In the genomic region with DNA sequence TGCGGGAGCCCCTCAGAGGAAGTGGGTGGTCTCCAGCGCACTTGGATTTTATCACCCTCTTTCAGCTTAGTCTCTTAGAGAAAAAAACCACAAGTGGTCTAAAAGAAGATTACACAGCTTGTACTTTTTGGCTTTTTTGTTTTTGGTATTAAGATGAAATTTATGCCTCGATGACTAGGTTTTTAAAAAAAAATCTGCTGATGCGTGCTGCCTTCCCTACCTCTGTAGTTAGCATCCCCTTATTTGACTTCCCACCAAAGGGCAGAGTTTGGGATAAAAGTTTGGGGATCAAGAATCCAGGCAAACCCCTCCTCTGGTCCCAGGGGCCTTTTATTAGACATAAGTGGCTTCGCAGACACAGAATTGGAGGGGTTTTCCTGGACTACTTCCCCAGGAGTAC, we compare ENCODE assay signal across 27 mouse cellular contexts. TPM values are rescaled to one million over a fixed set of nuclear protein-coding genes. Genes with fewer than 3 reads are reported as not detected.
DNase-seq lines count a peak whose midpoint lies in the region; ATAC-seq and TF ChIP-seq lines count a peak whose summit lies in the region.
"Had no signal": no experiment of that assay in that cellular context is flagged by ENCODE, and none has a peak within 500 bp of the region (broad histone marks: within the 10 kb centered on the region; RNA-seq: fewer than 3 reads in every experiment).

No protein-coding gene starts in this region.

- H3K27ac ChIP-seq in hindbrain, embryonic 15.5 days (replicated peaks): no peak overlapping the region
- no peak overlapping the region for H3K27ac ChIP-seq in hindbrain, embryonic 11.5 days (ENCODE audit: low read depth, low read length)
- H3K27ac ChIP-seq in testis, adult 2 months (ENCODE audit: control insufficient read depth, insufficient read depth, low read depth, low read length): peak overlapping the region; percentile 33; the same call in 1 of the 2 replicates
- peak overlapping the region; percentile 22; the same call in 1 of the 2 replicates for H3K27ac ChIP-seq in liver, embryonic 15.5 days (replicated peaks)
- H3K27ac ChIP-seq in stomach, embryonic 16.5 days (ENCODE audit: low read length): no peak overlapping the region
- H3K27ac ChIP-seq: heart, embryonic 13.5 days; kidney, postnatal 0 days; lung, embryonic 15.5 days; macrophage; midbrain, embryonic 15.5 days had no signal

- no peaks in the 10 kb centered on the region for H3K9me3 ChIP-seq in hindbrain, embryonic 15.5 days
- no peaks in the 10 kb centered on the region for H3K9me3 ChIP-seq in hindbrain, embryonic 11.5 days (ENCODE audit: control insufficient read depth, low read length)
- no peaks in the 10 kb centered on the region for H3K9me3 ChIP-seq in liver, embryonic 15.5 days (replicated peaks)
- H3K9me3 ChIP-seq in stomach, embryonic 16.5 days (replicated peaks; ENCODE audit: control insufficient read depth, low read length): no peaks in the 10 kb centered on the region
- H3K9me3 ChIP-seq: heart, embryonic 13.5 days; lung, embryonic 15.5 days; midbrain, embryonic 15.5 days had no signal

- 93% methylated on average over 5 of the region's 5 CpGs for WGBS in hindbrain, embryonic 15.5 days
- WGBS in hindbrain, embryonic 11.5 days: 89% methylated on average over 5 of the region's 5 CpGs
- 15% methylated on average over 5 of the region's 5 CpGs for WGBS in liver, embryonic 15.5 days (ENCODE audit: insufficient replicate concordance)
- 83% methylated on average over 5 of the region's 5 CpGs for WGBS in stomach, embryonic 16.5 days

- peak overlapping the region; percentile 88; the same call in 1 of the 2 replicates for H3K4me2 ChIP-seq in hindbrain, embryonic 15.5 days
- H3K4me2 ChIP-seq in hindbrain, embryonic 11.5 days (replicated peaks; ENCODE audit: low read depth, low read length): no peak overlapping the region
- H3K4me2 ChIP-seq in liver, embryonic 15.5 days: peak overlapping the region; percentile 94
- H3K4me2 ChIP-seq in stomach, embryonic 16.5 days (ENCODE audit: low read depth, low read length): peak overlapping the region; percentile 11; the same call in 1 of the 2 replicates

- H3K4me1 ChIP-seq in hindbrain, embryonic 15.5 days (replicated peaks): peaks cover 30% of the 10 kb centered on the region
- H3K4me1 ChIP-seq in hindbrain, embryonic 11.5 days (replicated peaks; ENCODE audit: control insufficient read depth, insufficient read depth, low read length): peaks cover 5% of the 10 kb centered on the region; the same call in 1 of the 2 replicates
- peaks cover 19% of the 10 kb centered on the region for H3K4me1 ChIP-seq in testis, adult 2 months (ENCODE audit: control insufficient read depth, insufficient read depth, low read length)
- peaks cover 77% of the 10 kb centered on the region for H3K4me1 ChIP-seq in liver, embryonic 15.5 days (replicated peaks)
- peaks cover 15% of the 10 kb centered on the region; the same call in 1 of the 2 replicates for H3K4me1 ChIP-seq in stomach, embryonic 16.5 days (ENCODE audit: control insufficient read depth, insufficient read depth, low read length)

- no peaks in the 10 kb centered on the region for H3K27me3 ChIP-seq in hindbrain, embryonic 15.5 days
- peaks cover 3% of the 10 kb centered on the region; the same call in 1 of the 2 replicates for H3K27me3 ChIP-seq in hindbrain, embryonic 11.5 days (ENCODE audit: control insufficient read depth, insufficient read depth, low read length)
- no peaks in the 10 kb centered on the region for H3K27me3 ChIP-seq in testis, adult 2 months (ENCODE audit: control insufficient read depth, insufficient read depth, low read length)
- H3K27me3 ChIP-seq in liver, embryonic 15.5 days: peaks cover 35% of the 10 kb centered on the region
- H3K27me3 ChIP-seq in stomach, embryonic 16.5 days (ENCODE audit: control insufficient read depth, insufficient read depth, low read length): 0 out of 2 replicates have a peak, but pooled peaks cover 3% of the 10 kb centered on the region
- H3K27me3 ChIP-seq: midbrain, embryonic 15.5 days had no signal

- H3K4me3 ChIP-seq in hindbrain, embryonic 15.5 days: no peak overlapping the region
- H3K4me3 ChIP-seq in hindbrain, embryonic 11.5 days (ENCODE audit: low read depth, low read length): no peak overlapping the region
- no peak overlapping the region for H3K4me3 ChIP-seq in testis, adult 2 months (ENCODE audit: control insufficient read depth, low read depth, low read length)
- H3K4me3 ChIP-seq in liver, embryonic 15.5 days (replicated peaks): peak overlapping the region; percentile 7; the same call in 1 of the 2 replicates
- no peak overlapping the region for H3K4me3 ChIP-seq in stomach, embryonic 16.5 days (replicated peaks; ENCODE audit: low read length)
- H3K4me3 ChIP-seq: erythroblast, embryonic 14.5 days; heart, embryonic 13.5 days; lung, embryonic 15.5 days; midbrain, embryonic 15.5 days had no signal

- no peaks in the 10 kb centered on the region for H3K36me3 ChIP-seq in hindbrain, embryonic 15.5 days
- H3K36me3 ChIP-seq in hindbrain, embryonic 11.5 days (ENCODE audit: control insufficient read depth, insufficient read depth, low read length): no peaks in the 10 kb centered on the region
- no peaks in the 10 kb centered on the region for H3K36me3 ChIP-seq in testis, adult 2 months (ENCODE audit: control insufficient read depth, insufficient read depth, low read length)
- no peaks in the 10 kb centered on the region for H3K36me3 ChIP-seq in liver, embryonic 15.5 days (replicated peaks)
- no peaks in the 10 kb centered on the region for H3K36me3 ChIP-seq in stomach, embryonic 16.5 days (ENCODE audit: control insufficient read depth, insufficient read depth, low read length)
- H3K36me3 ChIP-seq: heart, embryonic 13.5 days; lung, embryonic 15.5 days; midbrain, embryonic 15.5 days had no signal

- H3K9ac ChIP-seq in hindbrain, embryonic 15.5 days: no peak overlapping the region
- no peak overlapping the region for H3K9ac ChIP-seq in hindbrain, embryonic 11.5 days (ENCODE audit: low read depth, low read length)
- H3K9ac ChIP-seq in liver, embryonic 15.5 days: no peak overlapping the region
- H3K9ac ChIP-seq in stomach, embryonic 16.5 days (ENCODE audit: low read length): no peak overlapping the region
- H3K9ac ChIP-seq: heart, embryonic 13.5 days; lung, embryonic 15.5 days; midbrain, embryonic 15.5 days had no signal

- no peak for TF ChIP-seq POLR2A in testis, adult 2 months (IDR thresholded peaks at IDR 0.05; ENCODE audit: control insufficient read depth, low read depth, low read length)

- DNase-seq in hindbrain, embryonic 11.5 days (ENCODE audit: low spot score): no peak
- DNase-seq in testis, postnatal 10 days (ENCODE audit: low spot score): no peak
- DNase-seq in spleen, postnatal 14 days (ENCODE audit: low spot score in 2 of 2): no peak
- no peak for DNase-seq in cerebellum, postnatal 25 days
- DNase-seq: adrenal gland, postnatal 25 days; cerebellum, adult 18-20 months; cerebellum, postnatal 10 days; gastrocnemius, postnatal 10 days; heart, postnatal 10 days; kidney, adult 8-10 months; kidney, postnatal 4 days; layer of hippocampus, postnatal 36 days; left cerebral cortex, postnatal 4 days; right cerebral cortex, postnatal 14 days; thymus, postnatal 25 days had no signal

- ATAC-seq in hindbrain, embryonic 15.5 days (ENCODE audit: low FRiP score, low read depth): no peak
- no peak for ATAC-seq in hindbrain, embryonic 11.5 days (ENCODE audit: low FRiP score)
- no peak for ATAC-seq in liver, embryonic 15.5 days (ENCODE audit: insufficient read depth)
- no peak for ATAC-seq in stomach, embryonic 16.5 days (ENCODE audit: insufficient read depth, low FRiP score)
- ATAC-seq: forebrain, embryonic 16.5 days; intestine, embryonic 16.5 days; midbrain, embryonic 15.5 days had no signal

- no peak for TF ChIP-seq CTCF in testis, adult 2 months (IDR thresholded peaks at IDR 0.05; ENCODE audit: control insufficient read depth, insufficient read depth, insufficient replicate concordance, low read depth, low read length)

RNA-seq across cellular contexts. Expression of gene Kit, which starts 4.5 kb away (rescaled TPM):
- 52.3 and 56.1 TPM in 2 replicates for polyA plus RNA-seq in hindbrain, embryonic 15.5 days (2015; fragmentation: Nextera tagmentation; extraction: Ambion mirVana)
- polyA plus RNA-seq in hindbrain, embryonic 11.5 days (2014; fragmentation: Nextera tagmentation; extraction: Ambion mirVana): 34.8 and 39.0 TPM in 2 replicates
- 8.9 and 13.8 TPM in 2 replicates for polyA plus RNA-seq in testis, adult 2 months (2012; rRNA removed)
- 13.9 and 15.0 TPM in 2 replicates for polyA plus RNA-seq in liver, embryonic 15.5 days (2015; fragmentation: Nextera tagmentation; extraction: Ambion mirVana)
- polyA plus RNA-seq in stomach, embryonic 16.5 days (2015; fragmentation: Nextera tagmentation; extraction: Ambion mirVana): 47.0 and 55.5 TPM in 2 replicates

Comparison
In these comparisons a context has a peak if more than half of its experiments do, and no peak if none do; other contexts are left out.
1. H3K27ac ChIP-seq: peak in testis, adult 2 months (single experiment) and liver, embryonic 15.5 days (single experiment); none in hindbrain, embryonic 15.5 days (single experiment), hindbrain, embryonic 11.5 days (single experiment) and stomach, embryonic 16.5 days (single experiment).